Mouse (Mus musculus) CH12.LX (cell line): ENCODE measurements at regions not wholly inside any gene's neighbourhood (a gene's known extent, or its start where the extent isn't known, plus 50 kb on each side); places are given as distances from the start of the nearest gene placed in this dataset.

ENCODE experiments used
- DNase-seq: peaks from one replicate; pipeline ENCODE4 v3.0.0-alpha.2; 2013; ENCODE audit errors: extremely low read depth
- H3K27ac ChIP-seq: 2 replicates; pipeline ENCODE4 v1.5.1; 2012; ENCODE audit warnings: low read depth, mild to moderate bottlenecking, control low read depth, moderate library complexity; ENCODE audit not compliant: insufficient read depth
- H3K27me3 ChIP-seq: replicated peaks from 2 replicates; pipeline ENCODE3; 2012; ENCODE audit warnings: inconsistent platforms
- H3K36me3 ChIP-seq, 2 experiments: replicated peaks in 1 of 2; 2 replicates each; pipeline versions ENCODE3 to v1.6.1; 2012; ENCODE audit warnings: inconsistent platforms in 1 of 2, low read length in 1 of 2, mild to moderate bottlenecking in 1 of 2, mixed read lengths in 1 of 2, moderate library complexity in 1 of 2; ENCODE audit not compliant: control insufficient read depth in 1 of 2, insufficient read depth in 1 of 2
- H3K4me1 ChIP-seq, 2 experiments: 2 replicates each; pipeline ENCODE4 v1.6.1; 2012; ENCODE audit warnings: inconsistent platforms in 1 of 2, moderate library complexity in 1 of 2; ENCODE audit not compliant: insufficient read depth in 2 of 2, control insufficient read depth in 1 of 2
- H3K4me2 ChIP-seq: 2 replicates; pipeline ENCODE4 v1.6.1; 2012; ENCODE audit warnings: low read depth, mild to moderate bottlenecking, control low read depth; ENCODE audit not compliant: poor library complexity, insufficient read depth, severe bottlenecking
- H3K4me3 ChIP-seq, 3 experiments: fragments of 150-350 bp in 1 of 3; sonication (generic) in 1 of 3; replicated peaks in 1 of 3; 2 replicates each; pipeline versions ENCODE3 to v1.5.1; 2011 to 2012; ENCODE audit warnings: low read depth in 2 of 3, low read length in 2 of 3, mild to moderate bottlenecking in 2 of 3, moderate library complexity in 2 of 3, control low read depth in 1 of 3, improper control_type of control experiment in 1 of 3, inconsistent platforms in 1 of 3, mixed read lengths in 1 of 3; ENCODE audit not compliant: poor library complexity in 1 of 3
- H3K79me2 ChIP-seq: replicated peaks from 2 replicates; pipeline ENCODE4 v1.6.1; 2012; ENCODE audit warnings: mild to moderate bottlenecking, moderate library complexity; ENCODE audit not compliant: control insufficient read depth, poor library complexity, insufficient read depth, severe bottlenecking; ENCODE audit errors: extremely low read depth
- H3K9ac ChIP-seq: 2 replicates; pipeline ENCODE4 v1.6.1; 2012; ENCODE audit warnings: low read depth, mild to moderate bottlenecking, control low read depth, moderate library complexity; ENCODE audit not compliant: insufficient read depth
- H3K9me3 ChIP-seq: replicated peaks from 2 replicates; pipeline ENCODE3; 2012; ENCODE audit warnings: low read length, inconsistent platforms, mixed read lengths
- BHLHE40 ChIP-seq: IDR thresholded peaks from 2 replicates; pipeline ENCODE4 v1.6.1; 2011; ENCODE audit warnings: mild to moderate bottlenecking, low read depth, low read length, improper control_type of control experiment
- CHD1 ChIP-seq: IDR thresholded peaks from 2 replicates; pipeline ENCODE4 v1.6.1; 2012; ENCODE audit warnings: low read depth, low read length, improper control_type of control experiment, inconsistent platforms
- CHD2 ChIP-seq: IDR thresholded peaks from 2 replicates; pipeline ENCODE4 v1.6.1; 2011; ENCODE audit warnings: low read length, improper control_type of control experiment
- E2F4 ChIP-seq: IDR thresholded peaks from 2 replicates; pipeline ENCODE4 v1.6.1; 2011; ENCODE audit warnings: low read depth, low read length, improper control_type of control experiment; ENCODE audit not compliant: insufficient replicate concordance
- ELF1 ChIP-seq: IDR thresholded peaks from 2 replicates; pipeline ENCODE4 v1.6.1; 2014; ENCODE audit warnings: low read depth, mild to moderate bottlenecking, inconsistent platforms, low read length, improper control_type of control experiment
- GABPA ChIP-seq: IDR thresholded peaks from 2 replicates; pipeline ENCODE4 v1.6.1; 2012; ENCODE audit warnings: low read depth, low read length, improper control_type of control experiment, inconsistent platforms; ENCODE audit not compliant: insufficient replicate concordance
- HCFC1 ChIP-seq: IDR thresholded peaks from 2 replicates; pipeline ENCODE4 v1.6.1; 2012; ENCODE audit warnings: low read depth, mild to moderate bottlenecking, inconsistent platforms, low read length, improper control_type of control experiment
- KAT2A ChIP-seq: IDR thresholded peaks from 2 replicates; pipeline ENCODE4 v1.6.1; 2012; ENCODE audit warnings: low read length, improper control_type of control experiment, inconsistent platforms; ENCODE audit not compliant: insufficient replicate concordance
- MAZ ChIP-seq: IDR thresholded peaks from 2 replicates; pipeline ENCODE4 v1.6.1; 2012; ENCODE audit warnings: low read depth, mild to moderate bottlenecking, inconsistent platforms, low read length, improper control_type of control experiment, moderate library complexity
- MXI1 ChIP-seq: IDR thresholded peaks from 2 replicates; pipeline ENCODE4 v1.6.1; 2011; ENCODE audit warnings: mild to moderate bottlenecking, low read depth, low read length, improper control_type of control experiment
- NRF1 ChIP-seq: IDR thresholded peaks from 2 replicates; pipeline ENCODE4 v1.6.1; 2014; ENCODE audit warnings: low read depth, mild to moderate bottlenecking, inconsistent platforms, low read length, improper control_type of control experiment, moderate library complexity
- SIN3A ChIP-seq: IDR thresholded peaks from 2 replicates; pipeline ENCODE4 v1.6.1; 2012; ENCODE audit warnings: low read length, improper control_type of control experiment, inconsistent platforms
- UBTF ChIP-seq: IDR thresholded peaks from 2 replicates; pipeline ENCODE4 v1.6.1; 2012; ENCODE audit warnings: low read depth, mild to moderate bottlenecking, inconsistent platforms, low read length, improper control_type of control experiment, moderate library complexity
- USF1 ChIP-seq: IDR thresholded peaks from 2 replicates; pipeline ENCODE4 v1.6.1; 2014; ENCODE audit warnings: low read depth, mild to moderate bottlenecking, inconsistent platforms, low read length, improper control_type of control experiment
- USF2 ChIP-seq: conservative IDR thresholded peaks from 2 replicates; pipeline ENCODE4 v1.6.1; 2011; ENCODE audit warnings: low read depth, low read length, improper control_type of control experiment
- ZMIZ1 ChIP-seq: IDR thresholded peaks from 2 replicates; pipeline ENCODE4 v1.6.1; 2012; ENCODE audit warnings: low read depth, mild to moderate bottlenecking, inconsistent platforms, low read length, improper control_type of control experiment
- ZNF384 ChIP-seq: IDR thresholded peaks from 2 replicates; pipeline ENCODE4 v1.6.1; 2012; ENCODE audit warnings: low read depth, low read length, improper control_type of control experiment, inconsistent platforms
- dilution Hi-C: fragments of 300-500 bp; cut with MboI; formaldehyde crosslinking; loops from 2 replicates; pipeline ENCODE4 v1.14.3; 2020; ENCODE audit warnings: low sequenced_read_pairs; ENCODE audit not compliant: extremely low pct_unique_long_range_greater_than_20kb, extremely low pct_ligation_motif_present
- in situ Hi-C: fragments of 300-500 bp; cut with MboI; formaldehyde crosslinking; loops from 3 replicates; pipeline ENCODE4 v1.14.3; 2019; ENCODE audit warnings: low sequenced_read_pairs, low pct_ligation_motif_present, low pct_unique_long_range_greater_than_20kb, mixed read lengths

GRCm38 (mm10) chr9:52867236-52867635, 187.7 kb upstream of the AI593442 start:
- Histone ChIP-seq H3K9me3 (no peaks in the 10 kb centered on the region), H3K9ac (no peak overlapping the region), H3K4me3 (no peak overlapping the region), H3K36me3 (no peaks in the 10 kb centered on the region), H3K4me2 (no peak overlapping the region), H3K4me1 (no peaks in the 10 kb centered on the region), H3K27me3 (no peaks in the 10 kb centered on the region), H3K27ac (no peak overlapping the region), H3K79me2 (no peaks in the 10 kb centered on the region)
- in situ Hi-C loops: no loop called here
- no peak for DNase-seq
- dilution Hi-C loops: no loop called here
- TF ChIP-seq GABPA (no peak), NRF1 (no peak), CHD2 (no peak), MAZ (no peak), HCFC1 (no peak), CHD1 (no peak), ELF1 (no peak), USF2 (no peak), KAT2A (no peak), ZNF384 (no peak)

- no peak overlapping the region for H3K4me3 ChIP-seq
- dilution Hi-C loops: no loop called here
- in situ Hi-C loops: no loop called here
- no peak for TF ChIP-seq MXI1
- no peak for TF ChIP-seq NRF1
- TF ChIP-seq ZMIZ1: no peak
- TF ChIP-seq E2F4: no peak
- TF ChIP-seq UBTF: no peak
- no peak for TF ChIP-seq BHLHE40
- TF ChIP-seq USF2: no peak
- TF ChIP-seq, all 38 proteins: peak for 0
- H3K36me3 ChIP-seq: no peaks in the 10 kb centered on the region
- no peak overlapping the region for H3K9ac ChIP-seq
- H3K27me3 ChIP-seq: no peaks in the 10 kb centered on the region
- H3K79me2 ChIP-seq: no peaks in the 10 kb centered on the region
- peaks cover 0 to 5% of the 10 kb centered on the region in 2 experiments; a peak in 1 of 4 replicates for H3K4me1 ChIP-seq
- H3K9me3 ChIP-seq: peaks cover 4% of the 10 kb centered on the region
- H3K27ac ChIP-seq: no peak overlapping the region
- DNase-seq: no peak
- H3K4me2 ChIP-seq: no peak overlapping the region
These were observed 180.7 kb upstream of the AI593442 start for GRCm38 (mm10) chr9:52860327-52860726.

- H3K9ac ChIP-seq: no peak overlapping the region
- in situ Hi-C loops (no loop called here), dilution Hi-C loops (no loop called here)
- H3K36me3 ChIP-seq: no peaks in the 10 kb centered on the region
- no peaks in the 10 kb centered on the region for H3K27me3 ChIP-seq
- no peak overlapping the region for H3K4me3 ChIP-seq
- H3K9me3 ChIP-seq: peaks cover 4% of the 10 kb centered on the region
- TF ChIP-seq USF1 (no peak), MXI1 (no peak), SIN3A (no peak), ZMIZ1 (no peak)
- no peaks in the 10 kb centered on the region for H3K79me2 ChIP-seq
- no peak for DNase-seq
- no peak overlapping the region for H3K4me2 ChIP-seq
- no peak overlapping the region for H3K27ac ChIP-seq
- peaks cover 0 to 5% of the 10 kb centered on the region in 2 experiments; a peak in 1 of 4 replicates for H3K4me1 ChIP-seq
These were observed 178.8 kb upstream of the AI593442 start for GRCm38 (mm10) chr9:52858411-52858810.
